Mouse (Mus musculus): ENCODE data around the gene Slc29a2.
"Not testable (repeated sequence)": the region's sequence is repeated elsewhere in the genome, so short reads cannot be mapped to it uniquely, and the experiment has no call there.

Slc29a2 gene

GRCm38 (mm10) chr19:5023621-5024479 lies at the start of gene Slc29a2:
Slc29a2 (plus strand) TSS chr19:5023860.
- peak; percentile 87 to 92 for DNase-seq

GRCm38 (mm10) chr19:4981767-4982166 lies 41.9 kb upstream of the Slc29a2 start:
- DNase-seq, result peak in 1 of 2 experiments; percentile 26

- DNase-seq, result peak; percentile 39 to 71
These were observed 34.6 kb upstream of the Slc29a2 start for GRCm38 (mm10) chr19:4989013-4989412.

GRCm38 (mm10) chr19:4989434-4990255 lies 34.0 kb upstream of the Slc29a2 start:
- no peak for DNase-seq

GRCm38 (mm10) chr19:4990256-4990625 lies 33.4 kb upstream of the Slc29a2 start, which contains the start of gene Npas4:
Npas4 (minus strand) TSS chr19:4990316.
- DNase-seq, result no peak

GRCm38 (mm10) chr19:4990716-4991115 lies 32.9 kb upstream of the Slc29a2 start:
- no peak for DNase-seq

GRCm38 (mm10) chr19:4992371-4992770 lies 31.3 kb upstream of the Slc29a2 start:
- DNase-seq, result no peak

GRCm38 (mm10) chr19:4992904-4993303 lies 30.8 kb upstream of the Slc29a2 start:
- DNase-seq, result no peak

GRCm38 (mm10) chr19:4994043-4994442 lies 29.6 kb upstream of the Slc29a2 start:
- no peak for DNase-seq

GRCm38 (mm10) chr19:4999445-5000140 lies 24.1 kb upstream of the Slc29a2 start:
- DNase-seq, result no peak

- DNase-seq, result peak; percentile 46 to 67
These were observed 21.8 kb upstream of the Slc29a2 start for GRCm38 (mm10) chr19:5001666-5002406.

GRCm38 (mm10) chr19:5003644-5004043 lies 20.0 kb upstream of the Slc29a2 start:
- DNase-seq, result not testable (repeated sequence)

GRCm38 (mm10) chr19:5004925-5005324 lies 18.7 kb upstream of the Slc29a2 start:
- no peak for DNase-seq

GRCm38 (mm10) chr19:5013138-5013537 lies 10.5 kb upstream of the Slc29a2 start:
- no peak for DNase-seq

- DNase-seq, result peak in 1 of 2 experiments; percentile 26
These were observed 8.7 kb upstream of the Slc29a2 start for GRCm38 (mm10) chr19:5014961-5015398.

GRCm38 (mm10) chr19:5016221-5016742 lies 7.4 kb upstream of the Slc29a2 start:
- DNase-seq, result no peak

- DNase-seq, result peak; percentile 44 to 74
These were observed 6.9 kb upstream of the Slc29a2 start for GRCm38 (mm10) chr19:5016782-5017181.

- no peak for DNase-seq
These were observed 6.0 kb upstream of the Slc29a2 start for GRCm38 (mm10) chr19:5017611-5018010.

GRCm38 (mm10) chr19:5018191-5018590 lies 5.5 kb upstream of the Slc29a2 start:
- DNase-seq, result no peak

- DNase-seq, result no peak
These were observed 2.2 kb upstream of the Slc29a2 start for GRCm38 (mm10) chr19:5021416-5021815.

- no peak for DNase-seq
These were observed 2.5 kb downstream of the Slc29a2 start for GRCm38 (mm10) chr19:5026111-5026510.

GRCm38 (mm10) chr19:5032686-5033085 lies 9.0 kb downstream of the Slc29a2 start:
- no peak for DNase-seq

All from spleen, adult 18-20 months (tissue).